Mouse (Mus musculus) embryonic fibroblast, embryonic 13.5 days (primary cell): ENCODE results near the gene Cars2.

Source experiments
- CTCF ChIP-seq: IDR thresholded peaks from 2 replicates; pipeline ENCODE4 v1.5.1; 2011; ENCODE audit warnings: mild to moderate bottlenecking, control low read depth, low read length, moderate library complexity, borderline replicate concordance; ENCODE audit not compliant: insufficient read depth
- POLR2A ChIP-seq: IDR thresholded peaks from 2 replicates; pipeline ENCODE4 v1.6.1; 2011; ENCODE audit warnings: low read depth, mild to moderate bottlenecking, control low read depth, low read length, moderate library complexity

DNA sequence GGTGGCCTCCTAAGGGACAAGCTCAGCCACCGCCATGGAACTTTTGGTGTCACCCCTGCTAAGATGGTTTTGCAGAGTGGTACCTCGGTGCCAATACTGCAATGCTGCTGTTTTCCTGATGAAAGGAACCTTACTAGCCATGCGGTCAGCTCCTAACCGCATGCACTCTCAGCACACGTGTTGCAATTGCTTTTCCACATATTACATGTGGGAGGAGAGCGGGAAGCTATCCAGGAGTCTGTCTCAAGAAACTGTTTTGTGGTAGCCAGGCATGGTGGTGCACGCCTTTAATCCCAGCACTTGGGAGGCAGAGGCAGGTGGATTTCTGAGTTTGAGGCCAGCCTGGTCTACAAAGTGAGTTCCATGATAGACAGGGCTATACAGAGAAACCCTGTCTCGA is 10.4 kb downstream of the Cars2 start:
- TF ChIP-seq CTCF (no peak), POLR2A (no peak)
